ENCODE assay signal across 39 mouse cellular contexts in the genomic region with DNA sequence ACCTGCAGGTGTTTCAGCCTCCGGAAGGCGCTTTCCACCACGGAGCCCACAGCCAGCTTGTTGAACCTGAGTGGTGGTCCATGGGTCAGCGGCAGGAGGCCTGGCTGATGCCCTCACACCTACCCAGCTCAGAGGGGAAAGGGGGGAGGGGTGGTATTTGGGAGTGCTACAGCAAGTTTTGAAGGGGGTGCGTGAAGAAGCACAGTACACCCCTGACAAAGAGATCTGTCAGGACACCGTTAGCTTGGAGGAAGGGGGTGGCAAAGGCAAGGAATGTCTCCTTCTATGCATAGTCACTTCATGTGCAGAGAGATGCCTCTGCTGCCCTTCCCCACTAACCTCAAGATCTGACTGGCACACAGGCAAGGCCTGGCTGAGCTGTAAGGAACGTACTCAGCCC. TPM values are rescaled to one million over a fixed set of nuclear protein-coding genes. Genes with fewer than 3 reads are reported as not detected.
"Had no signal": no experiment of that assay in that cellular context is flagged by ENCODE, and none has a peak within 500 bp of the region (broad histone marks: within the 10 kb centered on the region; RNA-seq: fewer than 3 reads in every experiment).

No protein-coding gene starts in this region.

- H3K9me3 ChIP-seq: limb, embryonic 10.5 days; limb, embryonic 12.5 days; limb, embryonic 13.5 days; limb, embryonic 15.5 days; liver, embryonic 12.5 days; liver, embryonic 13.5 days; liver, embryonic 15.5 days; lung, embryonic 15.5 days; midbrain, embryonic 10.5 days; midbrain, embryonic 12.5 days; midbrain, embryonic 13.5 days; midbrain, embryonic 15.5 days had no signal

- H3K27ac ChIP-seq: left cerebral cortex, adult 2 months; limb, embryonic 10.5 days; limb, embryonic 12.5 days; limb, embryonic 13.5 days; limb, embryonic 15.5 days; liver, embryonic 12.5 days; liver, embryonic 13.5 days; liver, embryonic 14.5 days; liver, embryonic 15.5 days; lung, embryonic 15.5 days; macrophage; midbrain, embryonic 10.5 days; midbrain, embryonic 12.5 days; midbrain, embryonic 13.5 days; midbrain, embryonic 15.5 days had no signal

- H3K4me1 ChIP-seq: liver, embryonic 13.5 days; liver, embryonic 15.5 days had no signal

- H3K36me3 ChIP-seq: limb, embryonic 10.5 days; limb, embryonic 12.5 days; limb, embryonic 13.5 days; limb, embryonic 15.5 days; liver, embryonic 12.5 days; liver, embryonic 13.5 days; liver, embryonic 15.5 days; lung, embryonic 15.5 days; midbrain, embryonic 10.5 days; midbrain, embryonic 12.5 days; midbrain, embryonic 13.5 days; midbrain, embryonic 15.5 days had no signal

- DNase-seq: left cerebral cortex, postnatal 4 days; liver; liver, embryonic 13.5 days; liver, postnatal 0 days; lung, adult 18-20 months; lung, adult 2 months; lung, embryonic 14.5 days; lung, postnatal 10 days; lung, postnatal 14 days; lung, postnatal 36 days; lung, postnatal 4 days; midbrain, embryonic 14.5 days had no signal

- H3K27me3 ChIP-seq: limb, embryonic 12.5 days; limb, embryonic 13.5 days; limb, embryonic 15.5 days; liver, embryonic 13.5 days; liver, embryonic 15.5 days; lung, embryonic 15.5 days; midbrain, embryonic 13.5 days; midbrain, embryonic 15.5 days had no signal

- H3K4me3 ChIP-seq: left cerebral cortex, adult 2 months; limb, embryonic 10.5 days; limb, embryonic 12.5 days; limb, embryonic 13.5 days; limb, embryonic 15.5 days; liver, embryonic 12.5 days; liver, embryonic 13.5 days; liver, embryonic 15.5 days; lung, embryonic 15.5 days; megakaryocyte, embryonic 14.5 days; midbrain, embryonic 10.5 days; midbrain, embryonic 12.5 days; midbrain, embryonic 13.5 days; midbrain, embryonic 15.5 days; myocyte had no signal

RNA-seq across cellular contexts. Expression of a gene that starts 49.7 kb away (rescaled TPM):
- total RNA-seq: left cerebral cortex, postnatal 10 days; left cerebral cortex, postnatal 4 days; megakaryocyte progenitor cell, adult 5-6 weeks; megakaryocyte, adult 5-6 weeks; megakaryocyte-erythroid progenitor cell, adult 5-6 weeks; midbrain, postnatal 0 days; monocyte, adult 5-6 weeks had no signal
- polyA plus RNA-seq: limb, embryonic 10.5 days; limb, embryonic 11.5 days; limb, embryonic 12.5 days; limb, embryonic 13.5 days; liver, embryonic 11.5 days; liver, embryonic 12.5 days; liver, embryonic 13.5 days; liver, embryonic 15.5 days; liver, embryonic 16.5 days; liver, postnatal 0 days; macrophage; midbrain, embryonic 10.5 days; midbrain, embryonic 11.5 days; midbrain, embryonic 12.5 days; midbrain, embryonic 13.5 days; midbrain, embryonic 14.5 days; midbrain, embryonic 15.5 days; midbrain, embryonic 16.5 days had no signal
